28 mouse cellular contexts compared by ENCODE assay signal in the genomic region with DNA sequence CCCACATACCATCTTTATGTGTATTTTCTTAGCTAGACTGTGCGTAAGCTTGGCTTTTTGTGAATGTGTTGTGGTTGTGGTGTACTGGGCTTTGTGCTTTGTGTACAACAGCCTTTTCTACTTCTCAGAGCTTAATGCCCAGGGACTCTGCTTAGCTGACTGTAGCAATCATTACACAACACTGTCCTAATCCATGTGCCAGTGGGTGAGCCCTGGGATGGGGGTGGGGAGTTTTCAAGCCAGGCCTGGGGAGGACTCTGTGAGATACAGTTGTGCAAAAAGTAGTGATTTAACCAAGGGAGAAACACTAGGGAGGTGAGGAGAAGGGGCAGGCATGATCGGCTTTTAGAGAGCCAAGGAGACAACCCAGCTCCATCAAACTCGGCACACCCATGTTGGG. TPM values are rescaled to one million over a fixed set of nuclear protein-coding genes. Genes with fewer than 3 reads are reported as not detected.
DNase-seq lines count a peak whose midpoint lies in the region; ATAC-seq and TF ChIP-seq lines count a peak whose summit lies in the region.
"Had no signal": no experiment of that assay in that cellular context is flagged by ENCODE, and none has a peak within 500 bp of the region (broad histone marks: within the 10 kb centered on the region; RNA-seq: fewer than 3 reads in every experiment).

No protein-coding gene starts in this region.

- H3K4me2 ChIP-seq in lung, embryonic 15.5 days, result no peak overlapping the region
- no peak overlapping the region for H3K4me2 ChIP-seq in intestine, postnatal 0 days (replicated peaks; ENCODE audit: low read depth)
- peak overlapping the region; percentile 9; the same call in 1 of the 2 replicates for H3K4me2 ChIP-seq in liver, embryonic 13.5 days
- no peak overlapping the region for H3K4me2 ChIP-seq in stomach, embryonic 16.5 days (ENCODE audit: low read depth, low read length)
- H3K4me2 ChIP-seq: embryonic facial prominence, embryonic 13.5 days; kidney, embryonic 15.5 days; midbrain, embryonic 13.5 days; neural tube, embryonic 13.5 days had no signal

- no peak for DNase-seq in lung, adult 2 months
- no peak for DNase-seq in liver, embryonic 13.5 days
- no peak for DNase-seq in spleen, adult 18-20 months
- no peak for DNase-seq in cerebellum, adult 11 months
- no peak for DNase-seq in layer of hippocampus, postnatal 10 days (ENCODE audit: low spot score in 2 of 2)
- DNase-seq: cerebellum, adult 11-12 months; cerebellum, adult 9-11 months; heart, postnatal 14 days; kidney, postnatal 25 days; layer of hippocampus, postnatal 36 days; left cerebral cortex, postnatal 4 days; lung, postnatal 4 days; right cerebral cortex, postnatal 4 days; thymus, postnatal 14 days had no signal

- H3K36me3 ChIP-seq in lung, embryonic 15.5 days, result peaks cover 51% of the 10 kb centered on the region
- H3K36me3 ChIP-seq in intestine, postnatal 0 days (ENCODE audit: control insufficient read depth, insufficient read depth), result peaks cover 71% of the 10 kb centered on the region
- peaks cover 47% of the 10 kb centered on the region for H3K36me3 ChIP-seq in liver, embryonic 13.5 days
- H3K36me3 ChIP-seq in stomach, embryonic 16.5 days (ENCODE audit: control insufficient read depth, insufficient read depth, low read length), result peaks cover 10% of the 10 kb centered on the region

- no peak for TF ChIP-seq POLR2A in lung, adult 2 months (IDR thresholded peaks at IDR 0.05; ENCODE audit: borderline replicate concordance, extremely low read depth, low read depth, low read length)

- TF ChIP-seq CTCF in lung, adult 2 months (IDR thresholded peaks at IDR 0.05; ENCODE audit: insufficient read depth, low read length), result no peak
- no peak for TF ChIP-seq CTCF in intestine, postnatal 0 days (IDR thresholded peaks at IDR 0.05; ENCODE audit: low read depth)

- H3K9me3 ChIP-seq in lung, embryonic 15.5 days, result no peaks in the 10 kb centered on the region
- H3K9me3 ChIP-seq in intestine, postnatal 0 days (ENCODE audit: control insufficient read depth), result no peaks in the 10 kb centered on the region
- no peaks in the 10 kb centered on the region for H3K9me3 ChIP-seq in liver, embryonic 13.5 days (replicated peaks)
- no peaks in the 10 kb centered on the region for H3K9me3 ChIP-seq in stomach, embryonic 16.5 days (replicated peaks; ENCODE audit: control insufficient read depth, low read length)
- H3K9me3 ChIP-seq: embryonic facial prominence, embryonic 13.5 days; kidney, embryonic 15.5 days; megakaryocyte, embryonic 14.5 days; midbrain, embryonic 13.5 days; neural tube, embryonic 13.5 days had no signal

- ATAC-seq in lung, embryonic 15.5 days (ENCODE audit: borderline replicate concordance, extremely low read depth, low FRiP score, low TSS enrichment), result 0 out of 2 replicates have a peak, but pooled peaks have one; percentile 27
- ATAC-seq in intestine, postnatal 0 days, result no peak
- peak; percentile 53 for ATAC-seq in liver, embryonic 13.5 days (ENCODE audit: low read depth)
- no peak for ATAC-seq in stomach, embryonic 16.5 days (ENCODE audit: insufficient read depth, low FRiP score)
- ATAC-seq: forebrain, embryonic 16.5 days; hindbrain, embryonic 16.5 days; lung, postnatal 0 days; midbrain, embryonic 13.5 days; Patski had no signal

- no peak overlapping the region for H3K4me3 ChIP-seq in lung, embryonic 15.5 days
- H3K4me3 ChIP-seq in lung, adult 2 months (replicated peaks; ENCODE audit: extremely low read depth, low read depth, low read length), result no peak overlapping the region
- H3K4me3 ChIP-seq in intestine, postnatal 0 days (ENCODE audit: low read depth, low read length), result no peak overlapping the region
- no peak overlapping the region for H3K4me3 ChIP-seq in liver, embryonic 13.5 days (replicated peaks)
- no peak overlapping the region for H3K4me3 ChIP-seq in stomach, embryonic 16.5 days (replicated peaks; ENCODE audit: low read length)
- H3K4me3 ChIP-seq: embryonic facial prominence, embryonic 13.5 days; erythroblast, embryonic 14.5 days; kidney, embryonic 15.5 days; layer of hippocampus, adult 2 months; megakaryocyte, embryonic 14.5 days; midbrain, embryonic 13.5 days; neural tube, embryonic 13.5 days had no signal

- H3K27me3 ChIP-seq in lung, embryonic 15.5 days, result no peaks in the 10 kb centered on the region
- no peaks in the 10 kb centered on the region for H3K27me3 ChIP-seq in intestine, postnatal 0 days (replicated peaks; ENCODE audit: control insufficient read depth, insufficient read depth, low read length)
- no peaks in the 10 kb centered on the region for H3K27me3 ChIP-seq in liver, embryonic 13.5 days
- no peaks in the 10 kb centered on the region for H3K27me3 ChIP-seq in stomach, embryonic 16.5 days (ENCODE audit: control insufficient read depth, insufficient read depth, low read length)
- H3K27me3 ChIP-seq: embryonic facial prominence, embryonic 13.5 days; kidney, embryonic 15.5 days; megakaryocyte, embryonic 14.5 days; midbrain, embryonic 13.5 days; neural tube, embryonic 13.5 days; Patski had no signal

- no peak overlapping the region for H3K9ac ChIP-seq in lung, embryonic 15.5 days
- no peak overlapping the region for H3K9ac ChIP-seq in intestine, postnatal 0 days (ENCODE audit: low read depth, low read length)
- H3K9ac ChIP-seq in liver, embryonic 13.5 days, result 0 out of 2 replicates have a peak overlapping the region, but pooled peaks have one; percentile 22
- H3K9ac ChIP-seq in stomach, embryonic 16.5 days (ENCODE audit: low read length), result no peak overlapping the region
- H3K9ac ChIP-seq: embryonic facial prominence, embryonic 13.5 days; kidney, embryonic 15.5 days; midbrain, embryonic 13.5 days; neural tube, embryonic 13.5 days had no signal

- H3K27ac ChIP-seq in lung, embryonic 15.5 days, result no peak overlapping the region
- H3K27ac ChIP-seq in intestine, postnatal 0 days (ENCODE audit: low read depth, low read length), result peak overlapping the region; percentile 21; the same call in 1 of the 2 replicates
- H3K27ac ChIP-seq in liver, embryonic 13.5 days, result peak overlapping the region; percentile 78
- 0 out of 2 replicates have a peak overlapping the region, but pooled peaks have one; percentile 15 for H3K27ac ChIP-seq in stomach, embryonic 16.5 days (ENCODE audit: low read length)
- H3K27ac ChIP-seq: embryonic facial prominence, embryonic 13.5 days; kidney, embryonic 15.5 days; layer of hippocampus, adult 2 months; midbrain, embryonic 13.5 days; neural tube, embryonic 13.5 days had no signal

- H3K4me1 ChIP-seq in lung, embryonic 15.5 days, result no peaks in the 10 kb centered on the region
- no peaks in the 10 kb centered on the region for H3K4me1 ChIP-seq in lung, adult 2 months (ENCODE audit: control insufficient read depth, insufficient read depth, low read length)
- H3K4me1 ChIP-seq in intestine, postnatal 0 days (replicated peaks; ENCODE audit: control insufficient read depth, insufficient read depth, low read length), result no peaks in the 10 kb centered on the region
- peaks cover 34% of the 10 kb centered on the region for H3K4me1 ChIP-seq in liver, embryonic 13.5 days (replicated peaks)
- no peaks in the 10 kb centered on the region for H3K4me1 ChIP-seq in stomach, embryonic 16.5 days (ENCODE audit: control insufficient read depth, insufficient read depth, low read length)
- H3K4me1 ChIP-seq: embryonic facial prominence, embryonic 13.5 days; kidney, embryonic 15.5 days; midbrain, embryonic 13.5 days; neural tube, embryonic 13.5 days had no signal

- 89% methylated on average over 3 of the region's 3 CpGs for WGBS in lung, embryonic 15.5 days
- 88% methylated on average over 3 of the region's 3 CpGs for WGBS in lung, adult 2 months
- 85% methylated on average over 3 of the region's 3 CpGs for WGBS in intestine, postnatal 0 days
- WGBS in liver, embryonic 13.5 days (ENCODE audit: insufficient replicate concordance), result 72% methylated on average over 3 of the region's 3 CpGs
- 88% methylated on average over 3 of the region's 3 CpGs for WGBS in stomach, embryonic 16.5 days

RNA-seq across cellular contexts. Expression of gene 0610037L13Rik, which starts 10.6 kb away (rescaled TPM):
- 121 and 128 TPM in 2 replicates for polyA plus RNA-seq in lung, embryonic 15.5 days (2015; fragmentation: Nextera tagmentation; extraction: Ambion mirVana)
- polyA plus RNA-seq in lung, adult 2 months (2012; rRNA removed), result 31.5 and 40.9 TPM in 2 replicates
- 72.4 and 76.2 TPM in 2 replicates for polyA plus RNA-seq in intestine, postnatal 0 days (2015; fragmentation: Nextera tagmentation; extraction: Ambion mirVana)
- polyA plus RNA-seq in liver, embryonic 13.5 days (2015; fragmentation: Nextera tagmentation; extraction: Ambion mirVana), result 48.1 and 54.9 TPM in 2 replicates
- 94.2 and 119 TPM in 2 replicates for polyA plus RNA-seq in stomach, embryonic 16.5 days (2015; fragmentation: Nextera tagmentation; extraction: Ambion mirVana)
- total RNA-seq in layer of hippocampus, postnatal 10 days (2021), result 10 to 100 TPM; 65.2 to 73.8 TPM

RNA-seq across cellular contexts. Expression of gene Magoh, which starts 20.7 kb away (rescaled TPM):
- polyA plus RNA-seq in lung, embryonic 15.5 days (2015; fragmentation: Nextera tagmentation; extraction: Ambion mirVana), result 189 and 210 TPM in 2 replicates
- polyA plus RNA-seq in lung, adult 2 months (2012; rRNA removed), result 22.3 and 39.3 TPM in 2 replicates
- 114 and 121 TPM in 2 replicates for polyA plus RNA-seq in intestine, postnatal 0 days (2015; fragmentation: Nextera tagmentation; extraction: Ambion mirVana)
- 129 and 145 TPM in 2 replicates for polyA plus RNA-seq in liver, embryonic 13.5 days (2015; fragmentation: Nextera tagmentation; extraction: Ambion mirVana)
- 133 and 154 TPM in 2 replicates for polyA plus RNA-seq in stomach, embryonic 16.5 days (2015; fragmentation: Nextera tagmentation; extraction: Ambion mirVana)
- total RNA-seq in layer of hippocampus, postnatal 10 days (2021), result 10 to 100 TPM; 46.5 to 51.9 TPM

RNA-seq across cellular contexts. Expression of gene Cpt2, which starts 23.2 kb away (rescaled TPM):
- polyA plus RNA-seq in lung, embryonic 15.5 days (2015; fragmentation: Nextera tagmentation; extraction: Ambion mirVana), result 43.8 and 45.0 TPM in 2 replicates
- polyA plus RNA-seq in lung, adult 2 months (2012; rRNA removed), result 65.3 and 68.3 TPM in 2 replicates
- polyA plus RNA-seq in intestine, postnatal 0 days (2015; fragmentation: Nextera tagmentation; extraction: Ambion mirVana), result 128 and 130 TPM in 2 replicates
- polyA plus RNA-seq in liver, embryonic 13.5 days (2015; fragmentation: Nextera tagmentation; extraction: Ambion mirVana), result 37.0 and 45.1 TPM in 2 replicates
- polyA plus RNA-seq in stomach, embryonic 16.5 days (2015; fragmentation: Nextera tagmentation; extraction: Ambion mirVana), result 54.6 and 64.2 TPM in 2 replicates
- total RNA-seq in layer of hippocampus, postnatal 10 days (2021), result 1 to 10 TPM; 7.3 to 9.4 TPM

Comparison
In these comparisons a context has a peak if more than half of its experiments do, and no peak if none do; other contexts are left out.
1. ATAC-seq: peak in lung, embryonic 15.5 days (single experiment) and liver, embryonic 13.5 days (single experiment); none in intestine, postnatal 0 days (single experiment) and stomach, embryonic 16.5 days (single experiment).